Mouse (Mus musculus) small intestine, adult 2 months (tissue): ENCODE measurements around the gene Ces1a.

Experiments
- CTCF ChIP-seq: fragments of 200-500 bp; IDR thresholded peaks from 2 replicates; pipeline ENCODE4 v1.5.1; 2012; ENCODE audit warnings: low read depth, mild to moderate bottlenecking, control low read depth, inconsistent platforms, low read length, moderate library complexity, mixed read lengths; ENCODE audit not compliant: insufficient replicate concordance, insufficient read length; ENCODE audit errors: extremely low read depth
- POLR2A ChIP-seq: fragments of 200-500 bp; IDR thresholded peaks from 2 replicates; pipeline ENCODE4 v1.6.1; 2012; ENCODE audit warnings: low read depth, mild to moderate bottlenecking, control low read depth, inconsistent platforms, low read length, moderate library complexity

DNA sequence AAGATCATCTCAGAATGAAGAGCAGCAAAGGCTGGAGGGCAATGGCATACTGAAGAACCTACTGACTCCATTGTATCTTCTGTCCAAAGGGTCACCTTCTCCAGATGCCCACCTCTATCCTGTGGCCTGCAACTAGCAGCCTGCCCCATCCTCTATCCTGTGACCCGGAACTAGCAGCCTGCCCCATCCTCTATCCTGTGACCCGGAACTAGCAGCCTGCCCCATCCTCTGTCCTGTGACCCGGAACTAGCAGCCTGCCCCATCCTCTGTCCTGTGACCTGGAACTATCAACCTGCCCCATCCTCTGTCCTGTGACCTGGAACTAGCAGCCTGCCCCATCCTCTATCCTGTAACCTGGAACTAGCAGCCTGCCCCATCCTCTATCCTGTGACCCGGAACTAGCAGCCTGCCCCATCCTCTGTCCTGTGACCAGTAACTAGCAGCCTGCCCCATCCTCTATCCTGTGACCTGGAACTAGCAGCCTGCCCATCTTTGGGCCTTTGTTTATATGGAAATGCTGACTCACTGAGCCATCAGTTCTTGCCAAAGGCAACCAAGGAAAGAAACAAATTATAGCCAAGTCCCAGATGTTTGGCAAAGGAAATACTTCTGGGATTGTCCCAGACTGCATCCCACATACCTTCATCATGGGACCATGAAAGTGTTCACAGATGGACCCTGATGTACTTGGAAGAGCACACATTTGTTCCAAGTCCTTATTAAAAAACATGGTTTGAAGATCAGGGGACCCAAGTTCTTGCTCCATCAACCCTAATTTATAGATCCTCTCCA lies 7.0 kb downstream of the Ces1a start:
- TF ChIP-seq CTCF: no peak
- TF ChIP-seq POLR2A: no peak
